Mouse (Mus musculus) frontal cortex, adult 2 months (tissue): ENCODE data around the gene Zranb3. TPM values are rescaled to one million over a fixed set of nuclear protein-coding genes. Genes with fewer than 3 reads are reported as not detected.
"Not testable (repeated sequence)": the region's sequence is repeated elsewhere in the genome, so short reads cannot be mapped to it uniquely, and the experiment has no call there.

Source experiments
- DNase-seq, 2 experiments: peaks; one replicate each; pipeline ENCODE4 v3.0.0; 2022; ENCODE audit warnings: low spot score in 1 of 2; ENCODE audit errors: extremely low spot score in 1 of 2
- polyA plus RNA-seq: library from polyadenylated mRNA; depleted of rRNA; stranded (reverse); fragments of >200 nt; gene quantifications from 2 replicates; pipeline ENCODE4 v1.2.3, GENCODE M21; 2012

The Zranb3 gene
- polyA plus RNA-seq, 1 experiment: 5.7 TPM

- DNase-seq: no peak
These were observed 41.4 kb downstream of the Zranb3 start for GRCm38 (mm10) chr1:128061401-128061800.

DNA sequence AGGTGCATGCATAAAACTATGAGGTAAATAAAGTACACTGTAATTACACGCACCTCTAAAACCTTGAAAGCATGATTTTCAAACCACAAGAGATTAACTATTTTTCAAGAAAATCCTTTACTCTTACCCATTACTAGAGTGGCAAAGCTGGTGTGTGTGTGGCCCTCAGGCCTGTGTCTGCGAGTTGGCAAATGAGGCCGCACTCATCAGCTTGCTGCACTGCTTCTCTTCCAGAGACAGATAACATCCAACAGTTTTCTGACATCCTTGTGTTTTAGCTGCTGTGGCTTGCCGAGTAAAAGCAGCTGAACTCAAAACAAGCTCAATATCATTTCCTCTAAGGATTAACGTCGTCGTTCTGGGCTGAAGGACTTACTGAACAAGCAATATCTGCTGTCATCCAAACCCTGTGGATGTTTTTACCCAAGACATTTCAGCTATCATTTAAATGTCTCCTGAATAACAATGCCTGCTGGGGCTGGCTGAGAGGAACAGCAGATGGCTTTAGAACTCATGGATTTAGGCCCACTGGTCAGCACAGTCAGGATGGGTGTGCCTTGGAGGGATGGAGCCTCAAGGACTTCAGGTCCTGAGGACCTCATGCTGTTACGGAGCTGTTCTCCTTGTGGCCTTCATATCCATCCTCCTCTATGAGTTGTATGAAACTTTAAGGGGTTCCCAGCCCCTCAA, 42.0 kb downstream of the Zranb3 start:
- no peak for DNase-seq

DNA sequence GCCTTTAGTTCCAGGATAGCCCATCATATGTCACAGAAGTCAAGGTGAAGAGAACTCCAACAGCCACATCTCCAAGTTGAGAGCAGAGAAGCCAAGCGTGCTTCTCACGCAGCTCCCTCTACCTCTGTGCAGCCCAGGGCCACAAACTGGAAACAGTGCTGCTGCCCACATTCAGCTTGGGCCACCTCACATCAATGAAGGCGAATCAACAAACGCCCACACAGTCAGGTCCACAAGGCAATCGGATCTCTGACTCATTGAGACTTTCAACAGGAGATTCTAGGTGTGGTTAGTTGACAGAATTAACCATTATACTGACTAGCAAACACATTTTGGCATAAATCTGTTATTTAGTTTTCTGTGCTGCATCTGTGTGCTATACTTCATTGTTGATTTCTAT, 44.2 kb downstream of the Zranb3 start:
- no peak for DNase-seq

- no peak for DNase-seq
These were observed 45.6 kb downstream of the Zranb3 start for GRCm38 (mm10) chr1:128057269-128057668.

DNA sequence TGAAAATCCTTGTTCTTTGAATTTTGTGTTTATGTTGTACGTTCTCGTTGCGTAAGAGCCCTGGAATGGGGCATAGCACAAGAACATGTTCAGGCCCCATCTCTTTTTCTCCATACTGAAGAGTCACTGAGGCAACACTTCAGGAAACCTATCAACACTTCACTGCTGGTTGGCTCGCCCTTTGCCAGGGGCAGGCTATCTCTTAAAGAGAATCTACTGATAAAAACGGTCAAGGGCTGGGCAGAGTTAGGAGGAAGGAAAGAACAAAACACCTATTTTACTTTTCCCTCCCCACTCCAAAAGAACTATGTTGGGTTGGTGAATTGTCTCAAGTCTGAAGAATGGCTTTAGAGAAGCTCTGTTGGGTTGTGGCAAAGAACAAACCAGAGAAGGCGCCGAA, 55.9 kb downstream of the Zranb3 start:
- DNase-seq: no peak

- no peak for DNase-seq
These were observed 56.4 kb downstream of the Zranb3 start for GRCm38 (mm10) chr1:128046455-128046854.

DNA sequence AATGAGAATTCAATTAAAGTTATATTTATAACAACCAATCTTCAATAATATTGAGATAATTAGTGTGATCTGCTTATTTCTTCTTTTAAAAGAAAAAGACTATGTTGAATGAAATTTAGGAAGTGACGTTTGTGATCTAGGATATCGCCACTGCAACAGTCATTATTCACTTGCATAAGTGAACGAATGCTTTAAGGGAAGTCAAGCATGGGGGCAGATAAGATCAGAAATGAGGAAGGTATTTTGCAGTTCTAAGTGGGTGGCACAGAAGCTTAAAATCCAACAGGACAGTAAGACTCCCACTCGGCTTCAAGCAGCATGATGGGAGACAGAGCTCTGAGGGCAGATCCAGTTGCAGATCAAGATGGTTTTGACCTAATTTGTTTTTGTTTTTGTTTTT, 58.7 kb downstream of the Zranb3 start:
- no peak for DNase-seq

- no peak for DNase-seq
These were observed 66.6 kb downstream of the Zranb3 start for GRCm38 (mm10) chr1:128036296-128036695.

- peak; percentile 39 to 41 for DNase-seq
These were observed 70.7 kb downstream of the Zranb3 start for GRCm38 (mm10) chr1:128032123-128032522.

DNA sequence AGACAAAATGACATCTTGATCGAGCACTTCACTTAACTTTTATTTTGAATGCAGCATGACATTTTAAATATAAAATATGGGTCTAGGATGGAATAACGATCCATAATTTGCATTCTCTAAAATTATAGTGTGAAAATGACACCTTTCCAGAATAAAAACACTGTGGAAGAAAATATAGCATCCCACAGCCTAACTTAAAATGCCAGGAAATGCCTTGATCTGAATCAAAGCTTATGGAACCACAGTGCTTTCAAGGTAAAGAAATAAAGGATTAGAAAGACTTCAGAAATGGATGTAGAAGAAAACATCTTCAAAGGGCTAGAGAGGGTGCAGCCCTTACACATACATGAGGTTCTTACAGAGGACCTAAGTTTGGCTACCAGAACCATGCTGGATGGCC, 71.3 kb downstream of the Zranb3 start:
- DNase-seq: peak; percentile 41 to 55

DNA sequence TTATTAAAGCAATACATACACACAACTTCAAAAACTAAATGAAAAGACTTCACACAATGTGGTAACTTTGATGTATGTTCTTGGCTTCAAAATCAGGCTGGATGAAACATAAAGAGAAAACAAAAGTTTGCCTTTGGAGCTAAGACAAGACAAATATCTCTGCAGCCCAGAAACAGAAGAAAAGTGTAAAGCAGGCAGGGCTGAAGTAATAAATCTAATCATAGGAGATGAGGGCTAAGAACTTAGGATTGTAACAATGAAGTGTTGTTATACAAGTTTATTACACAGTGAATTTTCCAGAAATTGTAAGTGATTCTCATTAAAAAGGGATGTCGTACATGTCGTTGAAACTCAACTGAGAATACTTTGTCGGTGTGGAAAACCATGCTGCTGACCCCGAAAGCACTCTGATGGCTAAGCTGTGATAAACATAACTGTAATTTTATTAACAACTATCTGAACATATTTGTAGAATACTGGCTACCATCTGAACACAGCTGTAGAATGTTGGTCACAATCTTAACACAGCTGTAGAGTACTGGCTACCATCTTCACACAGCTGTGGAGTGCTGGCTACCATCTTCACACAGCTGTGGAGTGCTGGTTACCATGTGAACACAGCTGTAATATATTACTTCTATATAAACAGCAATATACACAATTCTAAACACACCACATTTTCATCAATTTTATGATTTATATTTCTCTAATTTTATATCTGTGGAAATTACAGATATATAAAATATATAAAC, 78.3 kb downstream of the Zranb3 start:
- DNase-seq: no peak

DNA sequence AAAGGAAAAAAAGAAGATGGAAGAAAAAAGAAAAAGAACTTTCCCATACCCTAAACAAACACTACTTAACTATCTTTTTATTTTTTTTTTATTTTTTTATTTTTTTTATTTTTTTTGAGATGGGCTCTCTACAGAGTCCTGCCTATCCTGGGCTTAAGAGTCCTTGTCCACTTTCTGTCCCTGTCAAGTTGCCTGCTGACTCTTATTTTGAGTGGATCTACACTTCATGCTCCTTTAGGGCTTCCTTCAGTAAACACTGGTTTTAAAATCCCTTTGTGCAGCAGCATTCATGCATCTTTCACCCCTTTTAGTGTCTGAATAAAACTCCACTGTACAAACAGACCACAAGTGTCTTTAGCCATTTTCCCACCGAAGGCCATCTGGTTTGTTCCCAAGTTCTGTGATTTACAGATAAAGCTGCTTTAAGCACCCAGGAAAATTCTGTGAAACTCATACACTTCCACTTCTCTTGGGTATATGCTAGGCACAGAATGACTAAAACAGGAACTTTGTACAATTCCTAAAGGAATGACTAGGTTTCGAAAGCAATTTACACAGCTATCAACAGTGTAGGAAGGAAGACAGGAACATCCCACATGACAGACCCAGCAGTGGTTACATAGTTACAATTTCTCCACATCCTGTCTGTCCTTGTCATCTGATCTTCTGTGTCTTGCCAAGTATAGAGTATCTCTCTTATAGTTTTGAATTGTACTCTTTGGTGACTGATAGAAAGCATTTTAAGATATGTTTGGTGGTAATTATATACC, 82.7 kb downstream of the Zranb3 start:
- peak in 1 of 2 experiments; percentile 54 for DNase-seq

DNA sequence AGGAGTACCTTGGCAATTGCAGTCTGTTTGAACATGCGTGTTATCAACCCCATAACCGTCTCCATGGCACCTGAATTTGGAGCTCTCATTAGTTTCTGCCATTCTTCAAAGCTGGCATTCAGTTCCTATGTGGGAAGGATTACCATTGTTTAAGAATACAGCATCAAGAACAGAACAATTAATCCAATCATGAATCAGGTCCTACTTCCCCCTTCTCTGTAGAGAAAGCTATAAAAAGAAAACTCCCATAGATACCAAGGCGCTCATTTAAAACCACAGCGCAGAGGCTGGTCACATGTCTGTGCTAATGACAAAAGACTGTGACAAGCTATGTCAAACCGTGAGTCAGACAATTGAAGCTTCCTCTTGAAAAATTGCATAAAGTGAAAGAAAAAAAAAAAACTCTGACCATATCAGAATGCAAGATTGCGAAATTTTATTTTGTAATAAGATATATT, 86.8 kb downstream of the Zranb3 start:
- no peak for DNase-seq

- no peak for DNase-seq
These were observed 89.0 kb downstream of the Zranb3 start for GRCm38 (mm10) chr1:128013698-128014386.

DNA sequence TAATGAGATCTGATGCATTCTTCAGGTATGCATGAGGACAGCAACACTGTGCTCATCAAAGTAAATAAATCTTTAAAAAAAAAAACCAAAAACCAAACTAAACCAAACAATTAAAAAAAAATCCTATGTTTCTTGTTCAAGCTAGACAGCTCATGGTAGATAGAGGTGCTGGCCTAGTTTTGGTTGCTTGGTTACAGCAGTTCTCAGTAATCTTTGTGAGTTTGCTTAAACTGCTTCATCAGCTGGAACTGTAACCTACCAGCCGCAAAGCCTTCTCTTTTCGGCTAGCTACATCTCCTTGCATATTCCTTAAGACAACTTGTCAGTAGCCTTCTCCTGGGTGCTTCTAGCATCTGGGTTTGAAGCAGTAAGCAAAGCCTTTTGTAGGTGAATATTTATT, 93.1 kb downstream of the Zranb3 start:
- DNase-seq: peak in 1 of 2 experiments; percentile 38

DNA sequence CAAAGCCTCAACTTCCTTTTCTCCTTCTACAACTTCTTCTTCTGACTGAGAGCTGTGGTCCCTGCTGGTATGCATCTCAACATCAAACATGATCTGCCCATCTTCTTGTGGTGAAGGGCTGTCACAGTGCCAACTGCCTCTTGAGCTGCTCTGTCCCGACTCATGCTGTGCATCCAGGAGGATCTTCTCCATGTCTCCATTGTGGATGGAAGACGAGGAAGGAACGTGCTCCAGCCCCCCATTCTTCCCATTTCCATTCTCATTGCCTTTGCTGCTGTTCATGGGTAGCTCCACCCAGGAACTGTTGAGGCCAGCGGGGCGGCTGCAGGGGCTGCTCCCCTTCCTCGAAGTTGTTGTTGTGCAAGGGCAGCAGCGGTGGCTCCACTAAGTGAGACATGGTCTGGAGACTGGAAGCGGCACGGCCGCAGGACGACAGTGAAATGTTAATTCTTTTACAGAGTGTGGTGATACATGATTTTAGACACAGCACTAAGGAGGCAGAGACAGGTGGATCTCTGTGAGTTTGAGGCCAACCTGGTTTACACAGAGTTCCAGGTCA, 96.7 kb downstream of the Zranb3 start:
- DNase-seq: not testable (repeated sequence)

DNA sequence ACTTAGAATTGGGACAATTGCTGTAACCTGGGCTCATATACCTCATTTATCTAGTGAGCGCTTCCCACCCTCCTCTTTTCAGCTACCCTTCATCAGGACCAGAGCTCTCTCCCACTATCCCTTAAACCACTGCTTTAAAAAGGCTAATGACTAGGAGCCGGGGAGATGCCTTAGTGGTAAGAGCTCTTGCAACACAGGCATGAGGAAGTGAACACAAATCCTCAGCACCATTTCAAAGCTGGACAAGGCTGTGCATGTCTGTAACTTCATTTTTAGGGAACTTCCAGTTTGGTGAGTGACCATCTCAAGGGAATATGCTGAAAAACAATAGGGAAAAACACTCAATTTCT, 98.5 kb downstream of the Zranb3 start:
- DNase-seq: no peak

DNA sequence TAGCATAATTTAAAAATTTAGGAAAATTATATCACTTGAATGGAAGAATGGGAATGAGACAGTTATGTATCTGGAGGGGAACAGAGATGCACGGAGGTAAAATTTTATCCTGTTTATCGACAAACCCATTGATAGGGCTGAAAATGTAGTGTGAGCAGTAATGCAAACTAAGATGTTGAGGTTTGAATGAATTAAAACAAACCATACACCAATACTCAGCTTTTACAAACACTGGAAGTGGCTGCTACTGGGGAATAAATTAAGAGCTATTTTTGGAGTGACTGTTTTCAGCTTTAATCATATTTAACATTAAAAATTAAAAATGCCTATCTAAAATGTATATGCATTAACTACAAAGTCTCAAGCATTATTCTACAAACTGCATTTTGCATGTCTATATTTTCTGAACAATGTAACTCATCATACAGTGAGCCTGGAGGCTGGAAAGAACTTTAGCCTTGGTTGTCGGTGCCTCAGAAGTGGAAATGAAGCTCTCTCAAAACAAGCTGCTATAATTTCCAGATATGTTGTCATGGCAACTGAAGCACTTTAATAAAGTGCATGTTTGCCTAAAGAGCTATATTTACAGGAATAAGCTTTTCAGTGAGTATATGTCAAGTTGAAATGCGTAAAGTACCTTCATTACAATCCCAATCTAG, 99.0 kb downstream of the Zranb3 start:
- DNase-seq: no peak

DNA sequence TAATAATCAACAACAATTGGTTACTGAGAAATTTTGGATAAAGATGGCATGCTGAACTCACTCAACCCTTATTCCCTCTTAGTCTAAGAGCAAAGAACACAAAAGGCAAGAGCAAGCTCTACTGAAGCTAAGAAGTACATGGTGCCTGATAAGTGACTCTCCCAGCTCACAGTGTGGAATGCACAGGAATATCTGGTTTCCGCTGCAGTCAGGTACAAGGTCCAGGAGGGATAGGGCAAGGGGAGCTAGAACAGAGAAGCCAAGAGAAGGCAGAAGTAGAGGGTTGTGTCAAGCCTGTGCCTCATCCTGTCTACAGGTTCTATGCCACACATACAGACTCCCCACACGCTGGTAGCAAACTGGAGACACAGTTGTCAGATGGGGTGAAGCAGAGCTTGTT, 100.7 kb downstream of the Zranb3 start:
- DNase-seq: no peak

GRCm38 (mm10) chr1:128000931-128001330, 101.9 kb downstream of the Zranb3 start:
- not testable (repeated sequence) for DNase-seq
